Mouse (Mus musculus): ENCODE data around the gene Slc35b4.

GRCm38 (mm10) chr6:34149821-34150220 lies 27.1 kb downstream of the Slc35b4 start:
- TF ChIP-seq CTCF (IDR thresholded peaks at IDR 0.05; ENCODE audit: low read depth, low read length) (no peak), TAL1 (conservative IDR thresholded peaks at IDR 0.05; ENCODE audit: low read depth, low read length) (no peak)

Data from G1E (cell line).